Mouse (Mus musculus) layer of hippocampus, adult 9-11 months (tissue): ENCODE results near the gene Il18.

Source experiments
- DNase-seq: peaks from one replicate; pipeline ENCODE4 v3.0.0; 2022

Il18 gene

GRCm38 (mm10) chr9:50555094-50555446 lies 443 bp downstream of the Il18 start, which contains the start of gene Bco2:
Bco2 (minus strand) TSS chr9:50555181.
- no peak for DNase-seq

DNA sequence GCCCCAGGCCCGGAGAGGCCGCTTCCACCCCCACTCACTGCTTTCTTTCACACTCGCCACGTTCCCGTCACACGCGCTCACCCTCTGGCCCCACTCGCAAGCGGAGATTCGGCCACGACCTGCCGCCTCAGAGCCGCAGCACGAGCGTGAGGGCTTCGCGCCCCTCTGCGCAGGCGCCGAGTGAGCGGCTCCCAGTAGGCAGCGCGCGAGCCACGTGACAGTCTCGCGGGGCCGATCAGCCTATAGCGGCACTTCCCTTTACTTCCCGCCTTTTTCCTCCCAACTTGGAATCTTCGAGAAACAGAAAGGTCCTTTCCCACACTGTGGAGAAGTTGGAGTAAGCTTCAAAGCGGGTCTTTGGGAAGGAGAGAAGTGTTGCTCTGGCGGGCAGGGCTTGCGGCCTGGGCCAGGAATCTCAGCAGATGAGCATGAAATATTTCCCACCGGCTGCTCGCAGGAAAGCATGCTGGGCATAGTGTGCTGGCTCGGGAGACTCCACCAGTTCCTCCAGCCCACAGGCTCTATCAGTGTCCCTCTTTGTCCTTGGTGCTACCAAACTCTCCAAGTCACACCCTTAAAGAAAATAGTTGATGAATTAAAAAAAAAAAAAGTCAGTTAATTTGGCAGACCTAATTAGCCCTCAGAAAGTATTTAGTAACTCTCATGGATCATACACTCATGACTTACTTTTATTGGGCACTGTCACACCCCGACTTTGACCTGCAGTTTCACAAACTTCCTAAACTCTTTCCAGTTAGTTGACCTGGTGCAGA lies 6.7 kb downstream of the Il18 start, which contains the start of gene Tex12:
Tex12 (minus strand) TSS at position 181 of the 773 bp plus-strand sequence.
- DNase-seq: no peak

DNA sequence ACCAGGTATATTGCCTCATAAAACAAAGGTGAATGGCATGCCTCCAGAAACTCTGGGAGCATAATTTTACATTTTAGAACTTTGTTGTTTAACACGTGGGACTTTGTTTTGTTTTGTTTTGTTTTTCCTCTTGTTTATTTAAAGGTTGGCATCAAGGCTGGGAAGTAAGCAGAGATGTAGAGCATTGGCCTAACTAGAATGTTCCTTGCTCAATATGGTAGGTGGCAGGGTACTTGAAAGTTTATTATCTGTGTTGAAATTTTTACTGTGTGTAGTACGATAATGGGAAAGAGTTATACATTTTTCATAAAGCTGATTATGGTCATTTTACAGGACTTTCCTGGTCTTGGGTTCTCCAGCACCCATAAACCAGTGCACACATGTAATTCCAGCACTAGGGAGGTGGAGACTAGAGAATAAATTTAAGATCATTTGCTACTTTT lies 7.3 kb downstream of the Il18 start:
- DNase-seq: no peak

- no peak for DNase-seq
Measured at GRCm38 (mm10) chr9:50565173-50565572, 10.5 kb downstream of the Il18 start.

DNA sequence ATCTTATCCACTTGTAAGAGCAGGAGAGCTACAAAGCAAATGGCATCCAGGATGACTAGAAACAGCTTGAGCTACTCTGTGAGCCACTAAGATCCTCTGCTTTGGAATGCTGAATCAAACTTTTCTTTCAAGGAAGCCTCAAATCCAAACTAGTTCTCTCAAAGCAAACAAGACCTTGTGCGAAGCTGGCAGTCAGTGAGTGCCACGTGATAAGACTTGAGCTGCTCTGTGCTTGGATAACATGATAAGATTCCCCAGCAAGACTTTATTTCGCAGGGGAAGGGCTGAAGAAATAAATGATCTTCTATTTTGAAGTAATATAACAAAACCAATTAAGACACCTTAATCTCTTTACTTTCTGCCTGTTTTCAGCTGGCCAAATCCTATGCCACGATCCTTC lies 11.3 kb downstream of the Il18 start:
- DNase-seq: no peak

- no peak for DNase-seq
Measured at GRCm38 (mm10) chr9:50567372-50567771, 12.7 kb downstream of the Il18 start.

GRCm38 (mm10) chr9:50567881-50568280 lies 13.3 kb downstream of the Il18 start:
- no peak for DNase-seq

GRCm38 (mm10) chr9:50569599-50570525 lies 15.2 kb downstream of the Il18 start:
- DNase-seq: no peak

DNA sequence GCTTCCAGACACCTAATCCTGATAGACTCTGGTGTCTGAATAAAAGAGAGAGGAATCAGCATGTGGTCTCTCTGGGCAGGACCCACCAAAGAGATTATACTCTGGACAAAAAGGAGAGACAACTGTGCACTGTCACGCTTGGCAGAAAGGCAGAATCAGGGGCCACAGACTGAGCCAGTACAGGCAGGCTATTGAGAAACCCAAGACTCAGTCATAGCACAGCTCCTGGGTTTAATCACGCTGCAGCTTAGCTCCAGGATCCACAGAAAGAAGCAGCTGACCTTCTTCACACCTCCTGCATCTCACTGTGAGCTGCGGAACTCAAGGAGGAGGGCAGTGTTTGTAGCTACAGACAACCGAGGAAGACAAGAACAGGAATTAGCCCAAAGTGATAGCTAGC lies 25.7 kb downstream of the Il18 start:
- DNase-seq: no peak

DNA sequence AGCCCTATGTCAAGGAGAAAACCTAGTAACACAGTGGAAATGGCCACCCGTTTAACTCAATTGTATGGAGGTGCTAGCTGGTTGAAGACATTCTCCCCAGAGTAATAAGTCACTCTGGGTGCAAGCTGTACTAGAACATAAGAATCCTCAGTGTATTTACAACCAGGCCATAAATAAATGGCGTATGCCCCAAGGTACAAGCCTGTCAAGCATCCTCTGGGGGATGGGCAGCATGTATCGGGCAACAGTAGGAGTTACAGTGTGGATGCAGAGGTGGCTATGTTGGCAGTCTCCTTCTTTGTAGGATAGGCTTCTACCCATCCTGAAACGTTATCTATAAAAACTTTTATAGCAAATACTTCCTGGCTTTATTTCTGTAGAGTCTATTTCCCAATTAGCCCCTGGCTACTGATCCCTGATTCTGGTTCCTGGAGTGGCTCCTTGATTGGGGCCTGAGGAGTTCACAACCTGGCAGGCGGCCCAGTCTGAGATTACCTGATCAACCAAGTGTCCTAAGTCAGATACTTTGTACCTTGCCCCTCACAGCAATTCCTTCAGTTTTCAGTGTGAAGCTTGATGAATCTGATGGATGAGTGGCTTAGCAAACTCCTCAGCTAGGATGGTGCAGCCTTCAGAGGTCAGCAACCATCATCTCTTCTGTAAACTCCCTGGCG lies 30.7 kb downstream of the Il18 start:
- DNase-seq: no peak

GRCm38 (mm10) chr9:50586955-50587354 lies 32.3 kb downstream of the Il18 start:
- no peak for DNase-seq

DNA sequence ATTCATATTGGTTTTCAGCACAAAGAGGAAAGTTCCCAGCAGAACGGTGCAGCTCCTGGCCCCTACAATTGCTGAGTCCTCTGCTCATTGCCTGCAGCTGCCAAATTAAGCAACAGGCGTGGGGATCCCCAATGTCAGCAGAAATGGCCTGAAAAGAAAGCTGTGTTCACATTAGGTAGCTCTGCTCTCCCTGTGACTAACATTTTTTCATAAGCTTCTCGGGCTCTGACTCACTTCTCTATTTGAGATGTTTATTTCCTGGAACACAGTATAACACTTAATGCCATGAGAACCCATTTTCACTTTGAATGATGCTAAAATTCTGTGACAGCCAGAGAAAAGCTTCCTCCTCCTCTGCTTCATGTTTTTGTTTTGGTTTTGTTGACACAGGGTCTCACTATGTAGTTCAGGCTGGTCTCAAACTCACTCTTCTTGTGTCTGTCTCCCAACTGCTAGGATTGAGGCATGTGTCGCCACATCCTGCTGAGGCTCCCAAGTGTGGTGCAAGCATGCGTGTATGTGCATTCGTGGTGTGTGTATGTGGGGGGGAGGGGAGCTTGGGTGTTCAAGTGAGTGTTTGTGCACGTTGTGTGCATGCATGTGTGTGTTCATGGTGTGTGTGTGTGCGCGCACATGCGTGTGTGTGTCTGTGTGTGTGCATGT lies 36.4 kb downstream of the Il18 start:
- no peak for DNase-seq

- no peak for DNase-seq
Measured at GRCm38 (mm10) chr9:50592955-50593354, 38.3 kb downstream of the Il18 start.

GRCm38 (mm10) chr9:50593544-50593943 lies 38.9 kb downstream of the Il18 start:
- DNase-seq: no peak

DNA sequence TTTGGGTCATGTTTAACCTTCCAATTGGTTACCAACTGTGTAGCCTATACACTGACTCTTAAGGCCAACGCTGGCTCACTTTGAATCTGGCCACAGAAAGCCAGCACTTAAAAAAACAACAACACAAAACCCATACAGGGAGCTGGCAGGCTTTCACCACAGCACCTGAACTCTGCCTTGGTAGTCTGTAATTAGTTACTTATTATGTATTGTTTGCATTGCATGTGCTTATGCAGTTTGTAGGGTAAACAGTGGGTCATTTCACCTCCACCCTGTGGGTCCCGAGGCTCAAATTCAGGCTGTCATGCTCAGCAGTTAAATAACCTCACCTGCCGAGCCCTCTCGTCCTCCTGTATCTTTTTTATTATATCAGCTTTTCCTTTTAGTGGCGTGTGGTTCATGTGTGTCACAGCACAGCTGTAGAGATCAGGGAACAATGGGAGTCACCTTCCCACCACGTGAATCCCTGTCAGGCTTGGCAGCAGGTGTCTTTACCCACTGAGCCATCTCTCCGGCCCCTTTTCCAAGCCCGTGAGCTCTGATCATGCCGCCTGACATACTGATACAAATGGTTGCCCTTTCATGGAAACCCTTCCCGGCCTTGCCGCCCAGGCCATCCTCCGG lies 40.3 kb downstream of the Il18 start:
- no peak for DNase-seq

- DNase-seq: no peak
Measured at GRCm38 (mm10) chr9:50596973-50597372, 42.3 kb downstream of the Il18 start.

DNA sequence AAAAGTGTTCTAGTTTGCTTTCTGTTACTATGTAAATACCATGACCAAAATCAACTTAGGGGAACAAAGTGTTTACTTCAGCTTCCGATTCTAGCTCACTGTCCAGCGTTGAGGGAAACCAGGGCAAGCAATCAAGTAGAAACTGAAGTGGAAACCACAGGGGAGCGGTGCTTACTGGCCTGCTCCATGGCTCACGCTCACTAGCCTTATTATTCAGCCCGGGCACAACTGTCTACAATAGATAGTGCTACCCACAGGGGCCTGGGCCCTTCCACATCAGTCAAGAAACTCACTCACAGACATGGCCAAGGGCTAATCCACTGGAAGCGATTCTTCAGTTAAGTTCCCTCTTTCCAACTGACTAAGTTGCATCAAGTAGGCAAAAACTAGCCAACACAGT lies 46.9 kb downstream of the Il18 start:
- DNase-seq: no peak

- no peak for DNase-seq
Measured at GRCm38 (mm10) chr9:50602055-50602845, 47.6 kb downstream of the Il18 start.

GRCm38 (mm10) chr9:50603189-50603997 lies 48.8 kb downstream of the Il18 start, which contains the start of the genes Sdhd and Timm8b:
Sdhd (minus strand) TSS chr9:50603812.
Timm8b (plus strand) TSS chr9:50603910.
- peak; percentile 96 for DNase-seq

GRCm38 (mm10) chr9:50603998-50604324 lies 49.3 kb downstream of the Il18 start:
- no peak for DNase-seq
